Mouse (Mus musculus) hindbrain, embryonic 12.5 days (tissue): ENCODE measurements around the gene Scaf8. TPM values are rescaled to one million over a fixed set of nuclear protein-coding genes. Genes with fewer than 3 reads are reported as not detected.

Experiments used
- ATAC-seq: fragments of 200-750 bp; cut with Nextera tagmentation; 2 replicates; pipeline ENCODE4 v1.8.0; 2017; ENCODE audit warnings: moderate TSS enrichment; ENCODE audit not compliant: low FRiP score
- H3K27ac ChIP-seq: fragments of 300-500 bp; sonication (generic); 2 replicates; pipeline ENCODE4 v1.5.1; 2016; ENCODE audit warnings: mild to moderate bottlenecking
- H3K27me3 ChIP-seq: fragments of 300-500 bp; sonication (generic); 2 replicates; pipeline ENCODE4 v1.6.1; 2016; ENCODE audit warnings: mild to moderate bottlenecking
- H3K36me3 ChIP-seq: fragments of 300-500 bp; sonication (generic); 2 replicates; pipeline ENCODE4 v1.6.1; 2016; ENCODE audit warnings: mild to moderate bottlenecking
- H3K4me1 ChIP-seq: fragments of 300-500 bp; sonication (generic); 2 replicates; pipeline ENCODE4 v1.6.1; 2016
- H3K4me2 ChIP-seq: fragments of 300-500 bp; sonication (generic); replicated peaks from 2 replicates; pipeline ENCODE4 v1.6.1; 2016; ENCODE audit warnings: mild to moderate bottlenecking
- H3K4me3 ChIP-seq: fragments of 300-500 bp; sonication (generic); 2 replicates; pipeline ENCODE4 v1.5.1; 2016; ENCODE audit warnings: mild to moderate bottlenecking
- H3K9ac ChIP-seq: fragments of 300-500 bp; sonication (generic); 2 replicates; pipeline ENCODE4 v1.6.1; 2016; ENCODE audit warnings: mild to moderate bottlenecking, moderate library complexity
- H3K9me3 ChIP-seq: fragments of 300-500 bp; sonication (generic); replicated peaks from 2 replicates; pipeline ENCODE4 v1.6.1; 2016; ENCODE audit warnings: mild to moderate bottlenecking
- WGBS: fragments of 180-500 bp; shearing (Covaris S2); methylation state at CpG from one replicate; pipeline ENCODE4 v1.1.7; 2016; 5-methylcytosine and 5-hydroxymethylcytosine counted together
- polyA plus RNA-seq: library from polyadenylated mRNA; unstranded; fragments of >200 nt; fragmentation: Nextera tagmentation; extraction: Ambion mirVana; gene quantifications from 2 replicates; pipeline ENCODE4 v1.2.1, GENCODE M21; 2016

The Scaf8 gene
- polyA plus RNA-seq, 1 experiment from 2014 or later = 29.6 TPM

- Histone ChIP-seq H3K27ac (no peak overlapping the region), H3K9me3 (no peaks in the 10 kb centered on the region), H3K4me2 (no peak overlapping the region), H3K9ac (no peak overlapping the region), H3K36me3 (peaks cover 19% of the 10 kb centered on the region), H3K4me1 (no peaks in the 10 kb centered on the region), H3K27me3 (no peaks in the 10 kb centered on the region), H3K4me3 (no peak overlapping the region)
- no peak for ATAC-seq
- 94% methylated on average over 5 of the region's 5 CpGs for WGBS
Observed at GRCm38 (mm10) chr17:3217023-3217422, 102.3 kb downstream of the Scaf8 start.

- H3K36me3 ChIP-seq = peaks cover 19% of the 10 kb centered on the region
- H3K9me3 ChIP-seq = no peaks in the 10 kb centered on the region
- H3K4me3 ChIP-seq = no peak overlapping the region
- ATAC-seq = no peak
- no peak overlapping the region for H3K4me2 ChIP-seq
- no peak overlapping the region for H3K9ac ChIP-seq
- 90% methylated on average over 7 of the region's 7 CpGs for WGBS
- H3K27ac ChIP-seq = no peak overlapping the region
- no peaks in the 10 kb centered on the region for H3K4me1 ChIP-seq
- H3K27me3 ChIP-seq = no peaks in the 10 kb centered on the region
Observed at GRCm38 (mm10) chr17:3218364-3218763, 103.6 kb downstream of the Scaf8 start.

GRCm38 (mm10) chr17:3218916-3219315 lies 104.1 kb downstream of the Scaf8 start:
- Histone ChIP-seq H3K36me3 (peaks cover 19% of the 10 kb centered on the region), H3K4me3 (no peak overlapping the region), H3K4me1 (no peaks in the 10 kb centered on the region), H3K4me2 (no peak overlapping the region), H3K9me3 (no peaks in the 10 kb centered on the region), H3K27ac (no peak overlapping the region), H3K27me3 (no peaks in the 10 kb centered on the region), H3K9ac (no peak overlapping the region)
- WGBS = 61% methylated on average over 5 of the region's 5 CpGs
- ATAC-seq = no peak

GRCm38 (mm10) chr17:3220201-3220600 lies 105.4 kb downstream of the Scaf8 start:
- Histone ChIP-seq H3K36me3 (peaks cover 19% of the 10 kb centered on the region), H3K9me3 (no peaks in the 10 kb centered on the region), H3K27ac (no peak overlapping the region), H3K4me2 (no peak overlapping the region), H3K4me3 (no peak overlapping the region), H3K9ac (no peak overlapping the region), H3K4me1 (no peaks in the 10 kb centered on the region), H3K27me3 (no peaks in the 10 kb centered on the region)
- no peak for ATAC-seq
- 76% methylated on average over 11 of the region's 11 CpGs for WGBS

- no peak overlapping the region for H3K27ac ChIP-seq
- ATAC-seq = no peak
- no peaks in the 10 kb centered on the region for H3K27me3 ChIP-seq
- no peak overlapping the region for H3K4me3 ChIP-seq
- no peak overlapping the region for H3K9ac ChIP-seq
- H3K4me1 ChIP-seq = no peaks in the 10 kb centered on the region
- 72% methylated on average over 2 of the region's 2 CpGs for WGBS
- H3K4me2 ChIP-seq = no peak overlapping the region
- H3K9me3 ChIP-seq = no peaks in the 10 kb centered on the region
- H3K36me3 ChIP-seq = peaks cover 11% of the 10 kb centered on the region; the same call in 1 of the 2 replicates
Observed at GRCm38 (mm10) chr17:3223071-3223470, 108.3 kb downstream of the Scaf8 start.

GRCm38 (mm10) chr17:3223721-3224120 lies 108.9 kb downstream of the Scaf8 start:
- WGBS = 86% methylated on average over 3 of the region's 3 CpGs
- no peaks in the 10 kb centered on the region for H3K27me3 ChIP-seq
- no peak for ATAC-seq

GRCm38 (mm10) chr17:3224383-3225106 lies 109.8 kb downstream of the Scaf8 start:
- Histone ChIP-seq H3K9ac (no peak overlapping the region), H3K4me3 (no peak overlapping the region), H3K9me3 (no peaks in the 10 kb centered on the region), H3K27ac (no peak overlapping the region), H3K4me2 (no peak overlapping the region), H3K36me3 (0 out of 2 replicates have a peak, but pooled peaks cover 3% of the 10 kb centered on the region), H3K27me3 (no peaks in the 10 kb centered on the region), H3K4me1 (no peaks in the 10 kb centered on the region)
- peak; percentile 71; the same call in 1 of the 2 replicates for ATAC-seq
- 67% methylated on average over 4 of the region's 4 CpGs for WGBS

More at GRCm38 (mm10) chr17:3223721-3224120, 108.9 kb downstream of the Scaf8 start:
- Histone ChIP-seq H3K4me3 (no peak overlapping the region), H3K4me1 (no peaks in the 10 kb centered on the region), H3K36me3 (peaks cover 6% of the 10 kb centered on the region; the same call in 1 of the 2 replicates), H3K27ac (no peak overlapping the region), H3K9ac (no peak overlapping the region), H3K4me2 (no peak overlapping the region), H3K9me3 (no peaks in the 10 kb centered on the region)

- Histone ChIP-seq H3K9me3 (no peaks in the 10 kb centered on the region), H3K4me1 (peaks cover 6% of the 10 kb centered on the region; the same call in 1 of the 2 replicates), H3K27ac (0 out of 2 replicates have a peak overlapping the region, but pooled peaks have one; percentile 1), H3K4me3 (no peak overlapping the region), H3K27me3 (no peaks in the 10 kb centered on the region), H3K9ac (no peak overlapping the region), H3K4me2 (no peak overlapping the region), H3K36me3 (peaks cover 6% of the 10 kb centered on the region; the same call in 1 of the 2 replicates)
- peak; percentile 81 for ATAC-seq
- 77% methylated on average over 17 of the region's 17 CpGs for WGBS
Observed at GRCm38 (mm10) chr17:3230231-3231000, 115.6 kb downstream of the Scaf8 start.

GRCm38 (mm10) chr17:3232626-3233025 lies 117.9 kb downstream of the Scaf8 start:
- Histone ChIP-seq H3K27ac (no peak overlapping the region), H3K4me1 (peaks cover 6% of the 10 kb centered on the region; the same call in 1 of the 2 replicates), H3K4me2 (no peak overlapping the region), H3K9ac (no peak overlapping the region), H3K27me3 (no peaks in the 10 kb centered on the region), H3K9me3 (no peaks in the 10 kb centered on the region), H3K4me3 (no peak overlapping the region), H3K36me3 (peaks cover 6% of the 10 kb centered on the region; the same call in 1 of the 2 replicates)
- 96% methylated on average over 5 of the region's 5 CpGs for WGBS
- ATAC-seq = no peak

- Histone ChIP-seq H3K36me3 (peaks cover 10% of the 10 kb centered on the region; the same call in 1 of the 2 replicates), H3K4me1 (peaks cover 35% of the 10 kb centered on the region), H3K9me3 (no peaks in the 10 kb centered on the region), H3K27me3 (no peaks in the 10 kb centered on the region), H3K9ac (no peak overlapping the region), H3K4me2 (no peak overlapping the region), H3K4me3 (no peak overlapping the region), H3K27ac (no peak overlapping the region)
- ATAC-seq = no peak
- 91% methylated on average over 3 of the region's 3 CpGs for WGBS
Observed at GRCm38 (mm10) chr17:3243672-3244071, 128.9 kb downstream of the Scaf8 start.

GRCm38 (mm10) chr17:3244881-3245739 lies 130.3 kb downstream of the Scaf8 start:
- Histone ChIP-seq H3K4me3 (no peak overlapping the region), H3K27ac (peak overlapping the region; percentile 55), H3K27me3 (no peaks in the 10 kb centered on the region), H3K4me2 (no peak overlapping the region), H3K36me3 (peaks cover 7% of the 10 kb centered on the region), H3K4me1 (peaks cover 42% of the 10 kb centered on the region), H3K9me3 (no peaks in the 10 kb centered on the region), H3K9ac (no peak overlapping the region)
- 63% methylated on average over 8 of the region's 8 CpGs for whole genome bisulfite sequencing
- ATAC-seq = no peak
